Mouse (Mus musculus): Measurements from ENCODE around the gene Rpa1. TPM values are rescaled to one million over a fixed set of nuclear protein-coding genes. Genes with fewer than 3 reads are reported as not detected.

Gene Rpa1
- total RNA-seq, 2 experiments from 2014 or later: 47.2 to 49.9 TPM

GRCm38 (mm10) chr11:75263964-75264312 is 84.2 kb downstream of the Rpa1 start:
- DNase-seq (ENCODE audit: low spot score in 2 of 2): no peak

GRCm38 (mm10) chr11:75263274-75263963 is 84.7 kb downstream of the Rpa1 start:
- DNase-seq (ENCODE audit: low spot score in 2 of 2): no peak

- no peak for DNase-seq (ENCODE audit: low spot score in 2 of 2)
Observed at GRCm38 (mm10) chr11:75262791-75263190, 85.3 kb downstream of the Rpa1 start.

- no peak for DNase-seq (ENCODE audit: low spot score in 2 of 2)
Observed at GRCm38 (mm10) chr11:75262181-75262580, 85.9 kb downstream of the Rpa1 start.

- DNase-seq (ENCODE audit: low spot score in 2 of 2): no peak
Observed at GRCm38 (mm10) chr11:75261730-75262129, 86.4 kb downstream of the Rpa1 start.

GRCm38 (mm10) chr11:75261016-75261415 is 87.1 kb downstream of the Rpa1 start:
- no peak for DNase-seq (ENCODE audit: low spot score in 2 of 2)

- peak; percentile 57 to 70 for DNase-seq (ENCODE audit: low spot score in 2 of 2)
Observed at GRCm38 (mm10) chr11:75259996-75260561, 88.0 kb downstream of the Rpa1 start.

GRCm38 (mm10) chr11:75259416-75259815 is 88.7 kb downstream of the Rpa1 start:
- DNase-seq (ENCODE audit: low spot score in 2 of 2): peak; percentile 47 to 57

- no peak for DNase-seq (ENCODE audit: low spot score in 2 of 2)
Observed at GRCm38 (mm10) chr11:75257056-75257648, 91.0 kb downstream of the Rpa1 start.

- DNase-seq (ENCODE audit: low spot score in 2 of 2): no peak
Observed at GRCm38 (mm10) chr11:75255330-75255729, 92.8 kb downstream of the Rpa1 start.

GRCm38 (mm10) chr11:75254252-75254912 is 93.7 kb downstream of the Rpa1 start:
- DNase-seq (ENCODE audit: low spot score in 2 of 2): peak; percentile 62 to 77

- no peak for DNase-seq (ENCODE audit: low spot score in 2 of 2)
Observed at GRCm38 (mm10) chr11:75251557-75252070, 96.5 kb downstream of the Rpa1 start.

- DNase-seq (ENCODE audit: low spot score in 2 of 2): no peak
Observed at GRCm38 (mm10) chr11:75251006-75251512, 97.1 kb downstream of the Rpa1 start.

GRCm38 (mm10) chr11:75249588-75249987 is 98.5 kb downstream of the Rpa1 start:
- DNase-seq (ENCODE audit: low spot score in 2 of 2): no peak

Small RNA genes within 50 kb of the gene (microRNA-seq; reads per million reads assigned to microRNA genes)
- 0 reads per million in 2 experiments for gene Gm47300

Other genes with a start within 250 kb of the Rpa1 start
- 1 to 10 TPM; 3.8 to 5.0 TPM for gene Hic1, start 178.8 kb downstream of the Rpa1 start, total RNA-seq (2021)
- gene Ovca2, start 169.5 kb downstream of the Rpa1 start, total RNA-seq (2021): 10 to 100 TPM in 1 of 2 experiments, 1 to 10 TPM in 1; 9.2 to 12.0 TPM
- gene Dph1, start 157.1 kb downstream of the Rpa1 start, total RNA-seq (2021): 10 to 100 TPM; 28.5 to 32.1 TPM
- 10 to 100 TPM; 86.2 to 91.0 TPM for gene Rtn4rl1, start 154.5 kb downstream of the Rpa1 start, total RNA-seq (2021)
- gene Smyd4, start 109 bp upstream of the Rpa1 start, total RNA-seq (2021): 10 to 100 TPM; 13.7 to 17.5 TPM
- gene Serpinf1, start 74.4 kb upstream of the Rpa1 start, total RNA-seq (2021): 10 to 100 TPM; 12.6 to 12.7 TPM
- gene Serpinf2, start 91.3 kb upstream of the Rpa1 start, total RNA-seq (2021): under 1 TPM in 1 of 2 experiments, not detected in 1; 0.35 TPM
- gene Wdr81, start 106.4 kb upstream of the Rpa1 start, total RNA-seq (2021): 10 to 100 TPM; 18.7 to 19.4 TPM
- under 1 TPM; 0.91 to 1.00 TPM for gene Tlcd2, start 113.4 kb upstream of the Rpa1 start, total RNA-seq (2021)
- 100 to 1,000 TPM; 128 to 134 TPM for gene Prpf8, start 138.5 kb upstream of the Rpa1 start, total RNA-seq (2021)
- gene Rilp, start 161.8 kb upstream of the Rpa1 start, total RNA-seq (2021): 1 to 10 TPM; 1.6 to 1.8 TPM
- 1 to 10 TPM; 1.1 to 1.2 TPM for gene Scarf1, start 165.2 kb upstream of the Rpa1 start, total RNA-seq (2021)
- gene Slc43a2, start 183.4 kb upstream of the Rpa1 start, total RNA-seq (2021): 10 to 100 TPM; 49.9 to 50.9 TPM
- 100 to 1,000 TPM; 330 to 343 TPM for gene Pitpna, start 239.8 kb upstream of the Rpa1 start, total RNA-seq (2021)

All from left cerebral cortex, adult 18-20 months (tissue).